Mouse (Mus musculus): Measurements from ENCODE around the gene Ckap5.

The Ckap5 gene

GRCm38 (mm10) chr2:91652863-91653262, 126.3 kb downstream of the Ckap5 start:
- DNase-seq (ENCODE audit: low spot score in 2 of 2), result no peak

DNA sequence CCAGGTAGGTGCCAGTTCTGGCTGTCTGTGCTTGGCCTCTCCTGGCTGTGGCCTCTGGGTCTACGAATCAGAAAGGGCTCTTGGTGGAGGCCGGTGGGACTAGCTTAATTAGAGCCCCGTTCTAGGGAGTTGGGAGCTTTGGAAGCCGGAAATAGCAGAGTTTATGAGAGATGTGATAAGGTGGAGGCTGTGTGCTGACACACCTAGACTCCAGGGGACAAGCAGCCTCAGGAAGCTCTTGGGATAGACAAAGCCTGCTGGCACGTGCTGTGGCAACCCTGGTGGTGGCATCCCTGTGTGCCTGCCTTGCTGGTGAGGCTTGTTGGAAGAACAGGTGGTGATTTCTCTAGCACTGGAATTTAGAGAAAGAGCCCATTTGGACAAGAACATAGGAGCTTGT, 128.8 kb downstream of the Ckap5 start:
- DNase-seq (ENCODE audit: low spot score in 2 of 2), result no peak

DNA sequence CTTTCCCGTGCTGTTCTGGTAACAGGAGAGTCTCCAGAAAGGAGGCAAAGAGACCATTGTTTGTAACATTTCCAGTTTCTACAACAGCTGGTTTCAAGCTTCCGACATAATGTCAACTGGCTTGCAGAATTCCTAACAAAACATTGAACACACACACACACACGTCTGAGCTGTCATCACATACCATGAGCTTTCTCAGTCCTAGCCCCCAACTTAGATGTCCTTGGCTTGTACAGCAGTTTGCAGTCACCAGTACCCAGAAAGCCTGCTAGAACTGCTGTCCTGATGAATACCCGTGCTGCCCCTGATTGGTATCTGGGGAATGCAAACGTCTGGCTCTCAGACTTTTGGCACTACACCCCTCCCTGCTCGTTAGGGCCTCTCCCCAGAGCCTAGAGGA, 129.3 kb downstream of the Ckap5 start:
- no peak for DNase-seq (ENCODE audit: low spot score in 2 of 2)

GRCm38 (mm10) chr2:91656774-91657173, 130.2 kb downstream of the Ckap5 start:
- DNase-seq (ENCODE audit: low spot score in 2 of 2), result no peak

- DNase-seq (ENCODE audit: low spot score in 2 of 2), result no peak
These were observed 133.1 kb downstream of the Ckap5 start for GRCm38 (mm10) chr2:91659657-91660056.

- DNase-seq (ENCODE audit: low spot score in 2 of 2), result no peak
These were observed 134.4 kb downstream of the Ckap5 start for GRCm38 (mm10) chr2:91660981-91661380.

GRCm38 (mm10) chr2:91664780-91665179, 138.2 kb downstream of the Ckap5 start:
- no peak for DNase-seq (ENCODE audit: low spot score in 2 of 2)

- no peak for DNase-seq (ENCODE audit: low spot score in 2 of 2)
These were observed 139.9 kb downstream of the Ckap5 start for GRCm38 (mm10) chr2:91666386-91666910.

- DNase-seq (ENCODE audit: low spot score in 2 of 2), result no peak
These were observed 141.2 kb downstream of the Ckap5 start for GRCm38 (mm10) chr2:91667747-91668146.

GRCm38 (mm10) chr2:91669326-91669725, 142.8 kb downstream of the Ckap5 start:
- DNase-seq (ENCODE audit: low spot score in 2 of 2), result no peak

GRCm38 (mm10) chr2:91670038-91670437, 143.5 kb downstream of the Ckap5 start:
- no peak for DNase-seq (ENCODE audit: low spot score in 2 of 2)

Data from spleen, postnatal 36 days (tissue).